ENCODE assay signal across 16 mouse cellular contexts in the genomic region with DNA sequence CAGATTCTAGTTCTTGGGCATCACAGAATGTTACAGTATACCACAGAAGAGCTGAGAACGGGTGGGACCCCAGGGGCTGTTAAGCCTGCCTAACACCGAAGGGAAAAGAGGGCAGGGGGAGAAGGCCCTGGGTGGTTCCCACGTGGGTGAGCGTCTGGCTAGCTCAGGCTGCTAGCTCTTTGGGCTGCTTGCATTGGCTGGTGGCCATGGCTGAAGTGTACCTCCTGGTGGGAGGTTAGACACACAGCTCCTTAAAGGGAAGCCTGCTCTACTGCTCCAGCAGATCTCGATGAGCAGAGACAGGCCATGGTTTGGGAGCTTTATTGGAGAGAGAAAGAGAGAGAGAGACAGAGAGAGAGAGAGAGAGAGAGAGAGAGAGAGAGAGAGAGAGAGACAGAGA. TPM values are rescaled to one million over a fixed set of nuclear protein-coding genes. Genes with fewer than 3 reads are reported as not detected.
A peak's percentile ranks its signal among the peaks of the same experiment; 100 is the strongest.
DNase-seq lines count a peak whose midpoint lies in the region; ATAC-seq and TF ChIP-seq lines count a peak whose summit lies in the region.
"Had no signal": no experiment of that assay in that cellular context is flagged by ENCODE, and none has a peak within 500 bp of the region (broad histone marks: within the 10 kb centered on the region; RNA-seq: fewer than 3 reads in every experiment).

No protein-coding gene starts in this region.

- TF ChIP-seq POLR2A in lung, adult 2 months (IDR thresholded peaks at IDR 0.05; ENCODE audit: borderline replicate concordance, extremely low read depth, low read depth, low read length): no peak

- no peak for ATAC-seq in kidney, embryonic 14.5 days (ENCODE audit: low FRiP score, low TSS enrichment)
- ATAC-seq in hindbrain, embryonic 12.5 days (ENCODE audit: low FRiP score): no peak
- ATAC-seq: CD4-positive, CD25-positive, alpha-beta regulatory T cell, adult 4 months; forebrain, postnatal 0 days; intestine, embryonic 16.5 days had no signal

- DNase-seq in cerebellum, postnatal 25 days: peak; percentile 11 to 29
- DNase-seq in cerebellum, adult 9-11 months: no peak
- peak; percentile 29 to 32 for DNase-seq in kidney, postnatal 4 days
- peak; percentile 48 for DNase-seq in 3T3-L1 (ENCODE audit: low read depth, low spot score)
- DNase-seq in lung, adult 2 months: peak; percentile 43
- DNase-seq in natural killer cell, adult 2 months (ENCODE audit: low spot score in 2 of 2): no peak
- DNase-seq: forebrain, postnatal 0 days; heart, adult 11 months; liver, embryonic 13.5 days; retina, postnatal 1 day; thymus, adult 2 months had no signal

- H3K4me2 ChIP-seq in kidney, embryonic 14.5 days (replicated peaks; ENCODE audit: low read depth, low read length): no peak overlapping the region
- no peak overlapping the region for H3K4me2 ChIP-seq in hindbrain, embryonic 12.5 days (replicated peaks)
- H3K4me2 ChIP-seq: liver, embryonic 13.5 days had no signal

- 0 out of 2 replicates have a peak, but pooled peaks have one; percentile 20 for TF ChIP-seq CTCF in lung, adult 2 months (IDR thresholded peaks at IDR 0.05; ENCODE audit: insufficient read depth, low read length)

- H3K36me3 ChIP-seq in kidney, embryonic 14.5 days (ENCODE audit: control insufficient read depth, insufficient read depth, low read length): no peaks in the 10 kb centered on the region
- no peaks in the 10 kb centered on the region for H3K36me3 ChIP-seq in hindbrain, embryonic 12.5 days
- H3K36me3 ChIP-seq: liver, embryonic 13.5 days had no signal

- H3K4me1 ChIP-seq in kidney, embryonic 14.5 days (ENCODE audit: control insufficient read depth, insufficient read depth, low read length): no peaks in the 10 kb centered on the region
- no peaks in the 10 kb centered on the region for H3K4me1 ChIP-seq in lung, adult 2 months (ENCODE audit: control insufficient read depth, insufficient read depth, low read length)
- no peaks in the 10 kb centered on the region for H3K4me1 ChIP-seq in hindbrain, embryonic 12.5 days
- H3K4me1 ChIP-seq: liver, embryonic 13.5 days had no signal

- no peak overlapping the region for H3K27ac ChIP-seq in kidney, embryonic 14.5 days (ENCODE audit: low read depth, low read length)
- H3K27ac ChIP-seq in hindbrain, embryonic 12.5 days: no peak overlapping the region
- H3K27ac ChIP-seq: liver, embryonic 13.5 days had no signal

- H3K9ac ChIP-seq in kidney, embryonic 14.5 days (ENCODE audit: low read depth, low read length): no peak overlapping the region
- no peak overlapping the region for H3K9ac ChIP-seq in hindbrain, embryonic 12.5 days
- H3K9ac ChIP-seq: forebrain, postnatal 0 days; liver, embryonic 13.5 days had no signal

- no peaks in the 10 kb centered on the region for H3K27me3 ChIP-seq in kidney, embryonic 14.5 days (ENCODE audit: control insufficient read depth, insufficient read depth, low read length)
- no peaks in the 10 kb centered on the region for H3K27me3 ChIP-seq in hindbrain, embryonic 12.5 days
- H3K27me3 ChIP-seq: liver, embryonic 13.5 days had no signal

- H3K4me3 ChIP-seq in kidney, embryonic 14.5 days (ENCODE audit: low read length): no peak overlapping the region
- H3K4me3 ChIP-seq in lung, adult 2 months (replicated peaks; ENCODE audit: extremely low read depth, low read depth, low read length): no peak overlapping the region
- H3K4me3 ChIP-seq in hindbrain, embryonic 12.5 days: no peak overlapping the region
- H3K4me3 ChIP-seq: liver, embryonic 13.5 days had no signal

- 67% methylated on average over 5 of the region's 5 CpGs for WGBS in kidney, embryonic 14.5 days
- WGBS in lung, adult 2 months: 44% methylated on average over 5 of the region's 5 CpGs
- WGBS in hindbrain, embryonic 12.5 days: 61% methylated on average over 5 of the region's 5 CpGs

- no peaks in the 10 kb centered on the region for H3K9me3 ChIP-seq in kidney, embryonic 14.5 days (ENCODE audit: control insufficient read depth, low read length)
- H3K9me3 ChIP-seq in hindbrain, embryonic 12.5 days (replicated peaks): no peaks in the 10 kb centered on the region
- H3K9me3 ChIP-seq: liver, embryonic 13.5 days had no signal

RNA-seq across cellular contexts. Expression of a gene that starts 46.3 kb away (rescaled TPM):
- 25.6 and 27.8 TPM in 2 replicates for polyA plus RNA-seq in kidney, embryonic 14.5 days (2014; fragmentation: Nextera tagmentation; extraction: Ambion mirVana)
- 23.6 and 47.8 TPM in 2 replicates for polyA plus RNA-seq in lung, adult 2 months (2012; rRNA removed)
- 9.9 and 13.8 TPM in 2 replicates for polyA plus RNA-seq in hindbrain, embryonic 12.5 days (2016; fragmentation: Nextera tagmentation; extraction: Ambion mirVana)

RNA-seq across cellular contexts. Expression of a gene that starts 55.5 kb away (rescaled TPM):
- 3.2 and 3.8 TPM in 2 replicates for polyA plus RNA-seq in kidney, embryonic 14.5 days (2014; fragmentation: Nextera tagmentation; extraction: Ambion mirVana)
- polyA plus RNA-seq in lung, adult 2 months (2012; rRNA removed): 190 and 242 TPM in 2 replicates
- polyA plus RNA-seq in hindbrain, embryonic 12.5 days (2016; fragmentation: Nextera tagmentation; extraction: Ambion mirVana): 0.90 and 1.6 TPM in 2 replicates
- polyA plus RNA-seq: CD4-positive, CD25-positive, alpha-beta regulatory T cell, adult 4 months; neural tube, embryonic 11.5 days had no signal

Comparison
In these comparisons a context has a peak if more than half of its experiments do, and no peak if none do; other contexts are left out.
1. DNase-seq: peak in cerebellum, postnatal 25 days (2 of 2), kidney, postnatal 4 days (2 of 2), 3T3-L1 (single experiment) and lung, adult 2 months (single experiment); none in cerebellum, adult 9-11 months (single experiment) and natural killer cell, adult 2 months (0 of 2).
2. RNA of a gene that starts 55.5 kb away (polyA plus RNA-seq): 190 to 242 TPM in lung, adult 2 months; 3.2 to 3.8 TPM in kidney, embryonic 14.5 days and 0.90 to 1.6 TPM in hindbrain, embryonic 12.5 days; every median in the first group is over 10 times any median in the second.